Mouse (Mus musculus) embryonic facial prominence, embryonic 13.5 days (tissue): Measurements from ENCODE around the gene Mef2b. TPM values are rescaled to one million over a fixed set of nuclear protein-coding genes. Genes with fewer than 3 reads are reported as not detected.
A peak's percentile ranks its signal among the peaks of the same experiment; 100 is the strongest.

ENCODE experiments used
- ATAC-seq: fragments of 200-750 bp; cut with Nextera tagmentation; 2 replicates; pipeline ENCODE4 v1.8.0; 2017; ENCODE audit warnings: low read depth; ENCODE audit not compliant: insufficient number of reproducible peaks, insufficient read depth, low FRiP score, low TSS enrichment
- H3K27ac ChIP-seq: fragments of 300-500 bp; sonication (generic); 2 replicates; pipeline ENCODE4 v1.5.1; 2015; ENCODE audit warnings: moderate library complexity, mild to moderate bottlenecking, inconsistent platforms
- H3K27me3 ChIP-seq: fragments of 300-500 bp; sonication (generic); 2 replicates; pipeline ENCODE4 v1.6.1; 2015; ENCODE audit warnings: mild to moderate bottlenecking, inconsistent platforms
- H3K36me3 ChIP-seq: fragments of 300-500 bp; sonication (generic); 2 replicates; pipeline ENCODE4 v1.6.1; 2015; ENCODE audit warnings: mild to moderate bottlenecking, inconsistent platforms
- H3K4me1 ChIP-seq: fragments of 300-500 bp; sonication (generic); 2 replicates; pipeline ENCODE4 v1.6.1; 2015; ENCODE audit warnings: inconsistent platforms
- H3K4me2 ChIP-seq: fragments of 300-500 bp; sonication (generic); 2 replicates; pipeline ENCODE4 v1.6.1; 2015; ENCODE audit warnings: moderate library complexity, mild to moderate bottlenecking, inconsistent platforms
- H3K4me3 ChIP-seq: fragments of 300-500 bp; sonication (generic); 2 replicates; pipeline ENCODE4 v1.5.1; 2015; ENCODE audit warnings: mild to moderate bottlenecking, inconsistent platforms
- H3K9ac ChIP-seq: fragments of 300-500 bp; sonication (generic); 2 replicates; pipeline ENCODE4 v1.6.1; 2015; ENCODE audit warnings: mild to moderate bottlenecking, inconsistent platforms
- H3K9me3 ChIP-seq: fragments of 300-500 bp; sonication (generic); 2 replicates; pipeline ENCODE4 v1.6.1; 2016; ENCODE audit warnings: inconsistent platforms
- WGBS: fragments of 180-500 bp; shearing (Covaris S2); methylation state at CpG from one replicate; pipeline ENCODE4 v1.1.7; 2015; ENCODE audit warnings: mixed read lengths; 5-methylcytosine and 5-hydroxymethylcytosine counted together
- polyA plus RNA-seq: library from polyadenylated mRNA; unstranded; fragments of >200 nt; fragmentation: Nextera tagmentation; extraction: Ambion mirVana; gene quantifications from 2 replicates; pipeline ENCODE4 v1.2.1, GENCODE M21; 2015

Gene Mef2b
- 2.0 and 4.2 TPM in 2 replicates for polyA plus RNA-seq

- Histone ChIP-seq H3K4me1 (peaks cover 20% of the 10 kb centered on the region), H3K9me3 (no peaks in the 10 kb centered on the region), H3K27me3 (no peaks in the 10 kb centered on the region), H3K4me2 (peak within 1 kb of the TSS; percentile 87), H3K4me3 (peak within 1 kb of the TSS; percentile 81), H3K27ac (peak within 1 kb of the TSS; percentile 87), H3K9ac (peak within 1 kb of the TSS; percentile 87), H3K36me3 (peaks cover 50% of the 10 kb centered on the region)
- WGBS = under 1% methylated on average over 46 of the region's 46 CpGs
- ATAC-seq = peak; percentile 96
Observed at GRCm38 (mm10) chr8:70139026-70139857, at the start of gene Mef2b, which contains the start of the genes Rfxank and Borcs8. TSS of gene Mef2b (plus strand) at chr8:70139711. TSS of gene Rfxank (minus strand) at chr8:70139154. TSS of gene Borcs8 (plus strand) at chr8:70139499.

GRCm38 (mm10) chr8:70092786-70093185, 46.7 kb upstream of the Mef2b start:
- no peak overlapping the region for H3K27ac ChIP-seq
- no peak overlapping the region for H3K9ac ChIP-seq
- peaks cover 59% of the 10 kb centered on the region for H3K27me3 ChIP-seq
- no peak overlapping the region for H3K4me3 ChIP-seq
- peaks cover 7% of the 10 kb centered on the region for H3K4me1 ChIP-seq
- WGBS = 49% methylated on average over 8 of the region's 8 CpGs
- H3K9me3 ChIP-seq = no peaks in the 10 kb centered on the region; the same call in 1 of the 2 replicates
- no peak overlapping the region for H3K4me2 ChIP-seq
- ATAC-seq = no peak
- H3K36me3 ChIP-seq = no peaks in the 10 kb centered on the region

- no peaks in the 10 kb centered on the region for H3K36me3 ChIP-seq
- H3K9me3 ChIP-seq = no peaks in the 10 kb centered on the region; the same call in 1 of the 2 replicates
- H3K9ac ChIP-seq = no peak overlapping the region
- no peak overlapping the region for H3K27ac ChIP-seq
- 76% methylated on average over 8 of the region's 8 CpGs for WGBS
- no peak overlapping the region for H3K4me3 ChIP-seq
- H3K4me2 ChIP-seq = no peak overlapping the region
- no peaks in the 10 kb centered on the region for H3K4me1 ChIP-seq
- no peak for ATAC-seq
- H3K27me3 ChIP-seq = peaks cover 11% of the 10 kb centered on the region
Observed at GRCm38 (mm10) chr8:70099276-70099675, 40.2 kb upstream of the Mef2b start.

- H3K9ac ChIP-seq = no peak overlapping the region
- H3K36me3 ChIP-seq = no peaks in the 10 kb centered on the region
- H3K27me3 ChIP-seq = peaks cover 11% of the 10 kb centered on the region
- no peak for ATAC-seq
- 83% methylated on average over 8 of the region's 8 CpGs for WGBS
- no peaks in the 10 kb centered on the region; the same call in 1 of the 2 replicates for H3K9me3 ChIP-seq
- no peak overlapping the region for H3K4me2 ChIP-seq
- H3K4me3 ChIP-seq = no peak overlapping the region
- no peak overlapping the region for H3K27ac ChIP-seq
- H3K4me1 ChIP-seq = no peaks in the 10 kb centered on the region
Observed at GRCm38 (mm10) chr8:70100241-70100640, 39.3 kb upstream of the Mef2b start.

GRCm38 (mm10) chr8:70104506-70104905, 35.0 kb upstream of the Mef2b start:
- H3K27me3 ChIP-seq = peaks cover 26% of the 10 kb centered on the region
- WGBS = 20% methylated on average over 6 of the region's 6 CpGs
- no peaks in the 10 kb centered on the region for H3K9me3 ChIP-seq
- H3K4me3 ChIP-seq = no peak overlapping the region
- H3K4me1 ChIP-seq = no peaks in the 10 kb centered on the region
- H3K4me2 ChIP-seq = no peak overlapping the region
- no peak for ATAC-seq
- H3K27ac ChIP-seq = no peak overlapping the region
- H3K9ac ChIP-seq = no peak overlapping the region
- no peaks in the 10 kb centered on the region for H3K36me3 ChIP-seq

- Histone ChIP-seq H3K36me3 (no peaks in the 10 kb centered on the region), H3K4me1 (no peaks in the 10 kb centered on the region), H3K9me3 (no peaks in the 10 kb centered on the region), H3K27ac (no peak overlapping the region), H3K4me3 (no peak overlapping the region), H3K4me2 (no peak overlapping the region), H3K27me3 (peaks cover 30% of the 10 kb centered on the region), H3K9ac (no peak overlapping the region)
- ATAC-seq = no peak
- 75% methylated on average over 7 of the region's 7 CpGs for WGBS
Observed at GRCm38 (mm10) chr8:70104922-70105321, 34.6 kb upstream of the Mef2b start.

- H3K36me3 ChIP-seq = no peaks in the 10 kb centered on the region
- no peak for ATAC-seq
- 73% methylated on average over 2 of the region's 2 CpGs for WGBS
Observed at GRCm38 (mm10) chr8:70110451-70110850, 29.1 kb upstream of the Mef2b start.

GRCm38 (mm10) chr8:70111192-70111795, 28.2 kb upstream of the Mef2b start:
- Histone ChIP-seq H3K27ac (no peak overlapping the region), H3K27me3 (peaks cover 91% of the 10 kb centered on the region), H3K9ac (no peak overlapping the region), H3K4me3 (peak overlapping the region; percentile 17), H3K9me3 (no peaks in the 10 kb centered on the region), H3K4me1 (peaks cover 12% of the 10 kb centered on the region), H3K4me2 (peak overlapping the region; percentile 27), H3K36me3 (no peaks in the 10 kb centered on the region)
- 43% methylated on average over 23 of the region's 23 CpGs for WGBS
- no peak for ATAC-seq

More at GRCm38 (mm10) chr8:70110451-70110850, 29.1 kb upstream of the Mef2b start:
- no peak overlapping the region for H3K9ac ChIP-seq
- H3K27ac ChIP-seq = no peak overlapping the region
- peaks cover 86% of the 10 kb centered on the region for H3K27me3 ChIP-seq
- H3K4me2 ChIP-seq = no peak overlapping the region
- H3K9me3 ChIP-seq = no peaks in the 10 kb centered on the region
- peaks cover 12% of the 10 kb centered on the region for H3K4me1 ChIP-seq
- no peak overlapping the region for H3K4me3 ChIP-seq

- WGBS = 8% methylated on average over 43 of the region's 43 CpGs
- H3K4me1 ChIP-seq = peaks cover 12% of the 10 kb centered on the region
- H3K9ac ChIP-seq = no peak overlapping the region
- no peak overlapping the region for H3K4me2 ChIP-seq
- no peak overlapping the region for H3K27ac ChIP-seq
- H3K27me3 ChIP-seq = peaks cover 99% of the 10 kb centered on the region
- H3K36me3 ChIP-seq = no peaks in the 10 kb centered on the region
- H3K9me3 ChIP-seq = no peaks in the 10 kb centered on the region
- ATAC-seq = no peak
- no peak overlapping the region; the same call in 1 of the 2 replicates for H3K4me3 ChIP-seq
Observed at GRCm38 (mm10) chr8:70112401-70113016, 27.0 kb upstream of the Mef2b start.

- no peak overlapping the region for H3K4me2 ChIP-seq
- no peak overlapping the region for H3K4me3 ChIP-seq
Observed at GRCm38 (mm10) chr8:70114488-70114887, 25.0 kb upstream of the Mef2b start.

GRCm38 (mm10) chr8:70114892-70115291, 24.6 kb upstream of the Mef2b start:
- Histone ChIP-seq H3K4me2 (no peak overlapping the region), H3K27me3 (peaks cover 100% of the 10 kb centered on the region), H3K9me3 (no peaks in the 10 kb centered on the region), H3K27ac (no peak overlapping the region), H3K9ac (no peak overlapping the region), H3K4me1 (peaks cover 12% of the 10 kb centered on the region), H3K4me3 (no peak overlapping the region), H3K36me3 (no peaks in the 10 kb centered on the region)
- 69% methylated on average over 13 of the region's 13 CpGs for WGBS
- no peak for ATAC-seq

More at GRCm38 (mm10) chr8:70114488-70114887, 25.0 kb upstream of the Mef2b start:
- WGBS = 16% methylated on average over 6 of the region's 6 CpGs
- Histone ChIP-seq H3K9ac (no peak overlapping the region), H3K9me3 (no peaks in the 10 kb centered on the region), H3K36me3 (no peaks in the 10 kb centered on the region), H3K4me1 (peaks cover 12% of the 10 kb centered on the region), H3K27me3 (peaks cover 100% of the 10 kb centered on the region), H3K27ac (no peak overlapping the region)
- ATAC-seq = no peak
